Mouse (Mus musculus): ENCODE measurements at regions not wholly inside any gene's neighbourhood (a gene's known extent, or its start where the extent isn't known, plus 50 kb on each side); places are given as distances from the start of the nearest gene placed in this dataset.

DNA sequence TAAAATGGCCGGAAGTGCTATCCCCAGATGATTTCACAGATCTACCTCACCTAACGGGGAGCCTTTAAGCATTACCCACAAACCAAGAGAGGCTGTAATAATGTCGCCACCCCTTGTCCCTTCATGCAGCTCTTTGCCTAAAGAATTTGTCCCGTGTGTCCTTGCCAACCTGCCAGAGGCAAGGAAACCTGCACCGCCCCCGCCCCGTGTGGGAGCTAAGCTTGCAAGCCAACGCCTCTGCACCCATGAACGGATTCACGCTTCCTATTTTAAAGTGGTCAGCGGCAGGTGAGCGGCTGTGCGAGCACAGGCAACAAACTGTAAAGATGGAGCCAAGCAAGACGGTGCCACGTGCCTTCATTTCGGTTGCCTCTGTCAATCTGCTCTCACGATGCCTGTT, 63.1 kb downstream of the Gm11011 start:
- no peak for DNase-seq (ENCODE audit: low spot score)

DNA sequence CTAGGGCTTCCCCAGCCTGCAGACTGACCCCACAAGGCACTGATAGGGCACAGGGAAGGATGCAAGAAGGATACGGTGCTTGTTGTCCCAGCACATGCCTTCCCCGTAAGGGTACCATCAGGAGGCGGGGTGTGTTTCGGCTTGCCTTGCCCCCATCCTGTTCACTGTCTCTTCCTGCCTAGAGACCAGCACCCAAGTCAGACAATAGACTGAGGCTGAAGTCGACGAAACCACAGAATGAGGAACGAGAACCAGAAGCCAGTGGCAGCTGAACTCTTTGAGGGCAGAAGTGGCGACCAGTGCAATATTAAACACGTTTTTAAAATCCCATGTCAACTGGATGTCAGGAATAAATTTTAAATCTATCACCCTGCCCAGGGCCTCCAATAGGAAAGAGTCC, 67.6 kb downstream of the Gm11011 start:
- no peak for DNase-seq (ENCODE audit: low spot score)

DNA sequence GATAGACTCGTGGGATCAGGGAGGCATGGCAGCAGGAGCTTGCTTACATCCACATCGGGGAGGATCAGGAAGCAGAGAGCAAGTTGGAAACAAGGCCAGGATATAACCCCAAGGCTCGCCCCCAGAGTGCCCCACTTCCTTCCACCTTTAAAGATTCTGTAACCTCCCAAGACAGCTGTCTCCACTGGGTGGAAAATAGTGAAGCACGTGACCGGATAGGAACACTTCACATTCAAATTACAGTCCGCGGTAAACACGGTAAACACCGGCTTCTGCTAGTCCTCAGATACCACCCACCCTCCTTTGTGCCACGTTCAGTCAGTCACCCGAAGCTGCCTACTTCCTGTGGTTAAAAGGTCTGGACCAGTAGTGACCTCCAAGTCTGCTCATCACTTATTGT, 72.2 kb downstream of the Gm11011 start:
- no peak for DNase-seq (ENCODE audit: low spot score)

DNA sequence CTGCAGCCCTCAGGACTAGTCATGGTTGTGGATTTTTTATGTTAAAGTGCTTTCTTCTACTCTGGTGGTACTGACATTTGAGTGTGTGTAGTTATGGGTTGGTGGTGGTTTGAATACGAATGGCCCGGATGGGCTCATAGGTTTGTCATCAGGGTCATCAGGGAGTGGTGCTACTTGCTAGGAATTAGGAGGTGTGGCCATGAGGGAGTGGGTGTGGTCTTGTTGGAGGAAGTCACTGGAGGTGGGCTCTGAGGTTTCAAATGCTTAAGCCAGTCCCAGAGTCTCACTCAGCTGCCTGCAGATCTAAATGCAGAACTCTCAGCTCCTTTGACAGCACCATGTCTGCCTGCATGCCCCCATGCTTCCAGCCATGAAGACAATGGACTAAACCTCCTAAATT, 76.8 kb downstream of the Gm11011 start:
- DNase-seq (ENCODE audit: low spot score) = no peak

DNA sequence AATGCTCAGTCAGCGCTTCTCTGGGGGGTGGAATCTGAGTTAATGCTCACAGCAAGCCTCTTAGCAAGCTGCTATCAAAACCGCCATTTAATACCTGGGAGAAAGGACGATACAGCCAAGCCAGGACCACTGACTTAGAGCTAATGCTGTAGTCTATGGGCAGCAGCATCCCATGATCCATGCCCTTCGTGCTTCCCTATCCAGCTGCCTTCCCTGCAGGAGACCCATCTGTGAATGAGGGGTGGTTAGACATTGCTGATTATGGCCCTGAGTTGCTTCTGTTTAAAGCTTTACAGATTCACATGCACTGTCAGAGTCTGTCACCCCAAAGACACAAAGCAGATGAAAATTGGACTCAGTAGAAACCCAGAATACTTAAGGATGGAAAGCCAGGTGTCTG, 78.1 kb downstream of the Gm11011 start:
- DNase-seq (ENCODE audit: low spot score) = no peak

DNA sequence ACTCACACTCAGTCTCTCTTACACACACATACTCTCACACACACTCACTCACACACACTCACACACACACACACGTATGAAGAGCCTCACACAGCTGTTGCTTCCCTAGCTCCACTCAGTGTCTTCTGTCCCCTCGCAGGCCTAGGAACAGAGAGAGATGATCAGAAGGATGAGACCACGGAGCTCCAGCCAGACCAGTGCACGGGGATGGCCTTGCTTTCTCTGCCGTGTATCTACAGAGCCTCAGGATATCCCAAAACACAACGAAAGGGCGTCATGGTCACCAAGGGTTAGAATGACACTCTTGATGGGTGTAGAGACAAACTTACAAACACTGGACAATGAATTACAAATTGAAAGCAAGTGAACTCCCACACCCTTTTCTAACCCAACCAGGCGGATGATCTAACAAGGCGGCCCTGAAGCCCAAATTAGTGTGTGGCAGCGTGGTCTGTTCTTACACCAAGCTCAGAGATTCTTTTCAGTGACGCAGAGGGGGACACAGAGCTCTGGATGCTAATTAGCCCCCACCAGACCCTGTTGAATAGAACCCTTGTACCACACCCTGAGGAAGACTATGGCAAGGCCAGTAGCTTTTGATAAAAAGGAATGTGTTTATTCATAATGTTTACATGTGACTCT, 83.0 kb downstream of the Gm11011 start:
- no peak for DNase-seq (ENCODE audit: low spot score)

DNA sequence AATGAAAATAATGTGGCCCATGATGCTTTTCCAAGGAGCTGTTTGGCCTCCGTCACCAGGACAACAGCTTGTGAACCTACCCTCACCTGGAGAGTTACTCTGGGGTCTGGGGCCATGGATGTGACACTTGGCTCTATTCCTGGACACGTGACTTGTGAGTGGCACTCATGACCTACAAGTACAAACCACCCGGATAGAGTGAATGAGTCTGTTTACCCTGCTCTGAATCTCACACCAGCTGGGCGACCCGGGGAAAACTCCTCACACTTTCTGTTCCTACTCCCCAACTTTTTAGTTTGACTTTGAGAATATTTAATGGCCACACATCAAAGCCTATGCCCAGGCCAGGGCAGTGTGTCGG, 84.0 kb downstream of the Gm11011 start:
- DNase-seq (ENCODE audit: low spot score) = no peak

DNA sequence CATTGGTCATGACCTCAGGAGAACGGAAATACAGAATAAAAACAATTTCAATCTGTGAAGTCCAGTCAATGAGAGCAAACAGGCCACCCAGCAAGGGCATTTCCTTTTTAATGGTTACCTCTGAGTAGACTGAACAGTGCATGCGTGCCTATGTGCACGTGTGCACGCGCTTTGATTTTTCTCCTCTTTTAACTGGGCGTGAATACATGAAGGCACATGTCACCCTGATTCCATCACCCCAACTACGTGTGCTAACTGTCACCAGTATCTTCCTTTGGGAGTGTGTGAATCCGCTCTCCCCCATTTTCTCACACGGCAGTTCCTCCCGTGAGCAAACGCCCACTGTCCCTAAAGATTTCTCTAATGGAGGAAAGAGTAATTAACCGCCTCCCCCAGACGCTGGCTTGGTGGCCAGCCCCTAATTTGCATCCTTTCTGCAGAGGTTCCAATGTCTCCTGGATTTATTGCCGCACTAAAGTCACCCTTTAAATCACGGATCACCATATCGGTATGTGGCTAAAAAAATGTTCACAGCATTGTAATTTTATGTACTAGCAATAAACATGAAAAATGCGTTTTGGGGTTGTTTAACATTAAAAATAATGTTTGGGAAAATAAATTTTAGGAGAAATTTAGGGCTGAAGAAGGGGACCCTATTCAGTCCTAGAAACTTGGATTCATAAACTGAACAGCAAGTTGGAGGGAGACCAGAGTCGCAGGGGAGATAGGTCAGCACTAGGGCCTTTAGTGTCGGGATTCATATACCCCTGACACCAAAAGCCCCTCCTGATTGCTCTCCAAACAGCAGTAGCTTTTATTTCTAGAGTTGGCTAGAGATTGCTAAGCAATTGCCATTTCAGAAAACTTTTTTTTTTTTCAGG, 84.6 kb downstream of the Gm11011 start:
- DNase-seq (ENCODE audit: low spot score) = no peak

DNA sequence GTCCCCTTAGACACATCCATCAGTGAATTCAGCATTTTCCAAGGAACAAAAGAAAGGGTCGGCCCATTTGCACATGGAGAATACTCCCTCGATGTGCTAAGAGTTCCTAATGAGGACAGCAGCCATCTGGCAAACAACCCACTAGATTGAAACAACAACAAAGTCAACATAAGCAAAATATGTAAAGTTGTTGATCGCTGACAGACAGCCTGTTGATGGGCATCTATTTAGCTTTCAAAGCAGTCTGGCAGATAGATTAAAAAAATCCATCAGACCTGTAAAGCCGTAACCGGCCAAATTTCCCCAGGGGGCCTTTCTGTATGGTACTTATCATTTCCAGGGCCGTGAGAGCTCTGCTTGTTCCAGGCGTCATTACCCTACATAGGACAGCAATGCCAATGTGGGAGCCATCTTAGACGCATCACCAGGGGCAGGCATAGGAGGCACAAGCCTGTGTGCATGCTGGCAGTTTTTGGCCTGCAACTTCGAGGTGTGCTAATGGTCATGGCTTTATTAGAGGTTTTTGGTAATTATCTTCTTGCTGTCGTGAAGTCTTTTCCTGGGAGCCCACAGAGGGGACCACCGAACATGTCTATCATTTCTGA, 85.7 kb downstream of the Gm11011 start:
- no peak for DNase-seq (ENCODE audit: low spot score)

DNA sequence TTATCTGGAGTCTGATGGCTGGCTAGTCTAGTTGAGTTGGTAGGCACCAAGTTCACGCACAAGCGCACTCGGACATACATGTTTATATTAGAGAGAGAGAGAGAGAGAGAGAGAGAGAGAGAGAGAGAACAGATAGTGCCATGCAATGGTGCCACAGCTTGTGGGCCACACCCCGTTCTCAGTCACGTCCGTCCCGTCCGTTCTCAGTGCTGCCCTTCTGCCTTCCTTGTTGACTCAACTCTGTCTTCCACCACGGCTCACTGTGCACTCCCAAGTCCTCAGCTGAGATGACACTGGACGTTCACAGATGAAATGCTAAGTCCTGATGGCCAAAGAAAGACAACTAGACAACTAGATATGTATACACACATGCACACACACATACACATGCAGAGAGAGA, 92.2 kb downstream of the Gm11011 start:
- no peak for DNase-seq (ENCODE audit: low spot score)

DNA sequence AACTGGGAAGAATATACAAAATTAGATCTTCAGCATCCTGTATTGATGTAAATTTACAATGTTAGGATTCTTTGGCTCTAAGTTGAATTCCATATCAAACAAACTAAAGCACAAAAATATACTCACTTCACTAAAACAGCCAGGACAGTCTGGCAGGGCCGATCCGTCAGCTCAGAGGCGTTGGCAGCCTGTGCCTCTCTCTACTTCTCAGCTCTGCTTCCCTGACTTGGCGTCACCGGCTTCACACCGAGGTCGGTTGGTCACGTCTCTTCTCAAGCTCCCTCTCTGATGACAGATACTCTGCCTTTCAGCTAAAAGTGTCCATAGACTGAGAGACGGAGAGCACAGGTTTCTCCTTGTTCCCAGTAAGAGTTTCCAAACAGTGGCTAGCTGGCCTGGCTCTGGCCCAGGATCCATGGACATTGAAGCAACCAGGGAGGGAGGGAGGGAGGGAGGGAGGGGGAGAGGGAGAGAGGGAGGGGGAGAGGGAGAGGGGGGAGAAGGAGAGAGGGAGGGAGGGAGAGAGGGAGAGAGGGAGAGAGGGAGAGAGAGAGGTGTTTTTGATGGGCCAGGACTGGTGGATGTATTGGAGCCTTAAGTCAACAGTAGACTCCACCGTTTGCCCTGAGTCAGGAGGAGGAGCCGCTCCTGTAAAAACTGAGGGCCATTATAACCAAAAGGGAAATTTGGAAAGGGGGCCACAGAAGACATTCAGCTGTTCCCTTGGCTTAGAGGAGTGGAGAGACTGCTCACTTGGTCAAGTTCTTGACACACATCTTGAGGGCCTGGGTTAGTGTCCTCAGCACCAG, 92.8 kb downstream of the Gm11011 start:
- no peak for DNase-seq (ENCODE audit: low spot score)

DNA sequence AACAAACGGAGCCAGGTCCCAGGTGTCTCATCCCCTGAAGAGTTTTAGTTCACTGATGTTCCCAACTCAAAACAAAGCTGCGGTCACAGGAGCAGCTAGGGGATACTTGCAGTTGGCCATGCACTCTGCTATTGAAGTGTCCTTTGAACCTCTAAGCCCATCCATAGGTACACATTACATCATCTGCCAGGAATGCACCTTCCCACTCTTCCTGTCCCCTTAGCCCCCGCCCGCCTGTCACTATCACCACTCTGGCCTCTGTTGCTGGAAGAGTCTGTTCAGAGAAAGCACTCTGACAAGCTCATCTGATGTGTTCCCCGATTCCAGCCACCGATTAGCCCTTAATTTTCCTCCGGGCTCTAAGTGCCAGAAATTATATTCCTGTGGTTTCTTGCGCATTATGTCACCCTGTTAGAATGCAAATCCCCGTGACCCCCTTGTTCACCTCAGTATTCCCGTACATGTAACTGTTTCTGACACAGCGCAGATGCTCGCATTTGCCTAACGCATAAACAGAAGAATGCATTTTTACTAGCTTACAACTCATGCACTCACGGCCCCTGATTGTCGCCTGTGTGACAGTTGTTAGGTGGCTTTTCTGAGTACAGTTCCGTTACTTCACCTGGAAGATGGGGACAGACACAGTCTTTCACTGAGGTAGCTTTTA, 93.8 kb downstream of the Gm11011 start:
- no peak for DNase-seq (ENCODE audit: low spot score)

DNA sequence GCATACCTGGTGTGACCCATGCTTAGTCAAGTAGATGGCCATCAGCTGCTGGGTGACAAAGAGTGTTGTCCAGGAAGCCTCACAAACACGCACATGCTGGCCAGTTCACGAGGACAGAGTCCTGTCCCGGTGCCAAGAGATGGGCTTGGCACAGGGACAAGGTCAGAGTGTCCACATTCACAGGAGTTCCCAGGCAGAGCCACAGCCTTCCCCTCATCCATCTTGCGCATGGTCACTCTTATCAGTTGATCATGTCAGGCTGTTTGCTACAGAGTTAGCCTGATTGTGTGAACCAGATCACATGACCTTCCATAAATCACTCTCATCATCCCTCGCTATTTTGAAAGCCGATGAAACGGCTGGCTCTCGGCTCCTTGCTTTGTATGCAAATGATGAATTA, 103.6 kb downstream of the Gm11011 start:
- DNase-seq (ENCODE audit: low spot score) = peak; percentile 75

DNA sequence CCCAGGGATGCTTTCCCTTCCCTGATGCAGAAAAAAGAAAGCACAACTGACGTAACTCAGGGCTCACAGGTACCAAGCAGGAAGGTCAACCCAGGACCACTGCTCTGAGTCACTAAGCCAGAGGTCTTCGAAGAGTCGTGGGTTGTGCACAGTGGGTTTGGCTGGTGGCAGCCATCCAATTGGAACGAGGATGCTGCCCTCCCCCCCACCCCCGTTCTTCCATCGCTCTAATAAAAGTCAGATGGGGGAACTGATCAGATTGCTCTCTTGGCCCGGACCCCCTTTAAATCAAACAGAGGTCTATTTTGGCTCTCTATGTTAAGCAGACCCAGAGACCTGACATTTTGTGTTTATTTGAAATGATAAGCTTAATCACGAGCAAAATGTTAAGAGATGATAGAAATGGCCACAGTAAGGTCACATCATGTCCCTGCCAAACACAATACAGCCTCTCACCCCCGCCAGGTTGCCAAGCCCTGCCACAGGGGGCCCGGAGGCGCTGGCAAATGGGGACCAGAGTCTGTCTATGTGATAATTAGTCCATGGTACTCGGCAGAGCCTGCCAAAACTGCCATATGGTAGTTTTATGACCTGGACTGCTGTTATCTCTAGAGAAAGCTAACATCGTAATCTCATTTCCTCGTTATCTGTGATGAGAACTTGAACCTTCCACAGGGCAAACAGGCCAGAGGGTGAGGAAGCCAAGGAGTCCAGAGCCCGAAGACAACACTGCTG, 105.6 kb downstream of the Gm11011 start:
- DNase-seq (ENCODE audit: low spot score) = peak; percentile 11

DNA sequence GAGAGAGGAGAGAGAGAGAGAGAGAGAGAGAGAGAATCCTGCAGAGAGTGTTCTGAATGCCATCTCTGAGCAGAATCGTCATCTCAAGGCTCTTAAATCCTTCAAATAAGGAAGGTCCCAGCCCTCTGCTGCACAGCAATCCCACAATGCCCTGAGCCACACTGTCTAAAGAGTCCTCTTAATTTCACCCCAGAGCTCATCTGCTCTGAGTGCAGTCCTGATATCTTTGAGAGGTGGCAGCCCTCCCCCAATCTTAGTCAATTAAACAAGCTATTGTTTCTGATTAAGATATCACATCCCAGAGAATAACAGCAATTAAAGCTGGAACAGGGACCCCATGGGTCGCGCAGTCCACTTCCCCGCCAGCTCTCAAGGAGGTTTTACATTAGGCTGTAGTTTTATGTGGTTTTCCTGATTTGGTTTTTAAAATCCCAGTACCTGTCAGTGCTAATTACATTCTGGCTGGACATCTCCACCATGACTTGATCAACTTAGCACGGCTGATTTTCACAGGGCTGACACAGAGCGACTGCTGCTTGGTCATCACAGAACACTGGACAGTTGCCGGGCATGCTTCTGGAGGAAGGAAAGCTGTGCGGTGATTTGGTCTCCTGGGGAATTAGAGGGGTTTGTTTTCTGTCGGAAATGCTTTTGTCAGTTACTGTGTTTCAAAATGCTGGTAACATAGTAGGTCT, 113.0 kb downstream of the Gm11011 start:
- DNase-seq (ENCODE audit: low spot score) = no peak

DNA sequence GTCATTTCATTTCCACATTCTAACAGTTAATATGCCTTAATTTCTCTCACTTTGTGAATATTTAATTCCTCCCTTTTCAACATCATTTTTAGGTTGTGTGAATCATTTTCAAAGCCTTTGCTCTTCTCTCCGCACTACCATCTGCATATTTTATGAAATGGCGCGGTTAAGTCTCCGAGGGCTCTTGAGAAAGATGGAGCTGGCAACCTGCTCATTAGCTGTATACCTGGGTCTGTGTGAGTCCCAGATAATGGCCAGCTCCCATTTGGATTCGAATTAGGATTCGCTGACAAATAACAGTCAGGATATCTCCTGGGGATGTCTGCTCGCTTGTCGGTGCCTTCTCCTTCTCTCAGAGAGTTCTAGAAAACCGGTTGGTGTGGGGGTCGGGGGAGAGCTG, 118.0 kb downstream of the Gm11011 start:
- no peak for DNase-seq (ENCODE audit: low spot score)

DNA sequence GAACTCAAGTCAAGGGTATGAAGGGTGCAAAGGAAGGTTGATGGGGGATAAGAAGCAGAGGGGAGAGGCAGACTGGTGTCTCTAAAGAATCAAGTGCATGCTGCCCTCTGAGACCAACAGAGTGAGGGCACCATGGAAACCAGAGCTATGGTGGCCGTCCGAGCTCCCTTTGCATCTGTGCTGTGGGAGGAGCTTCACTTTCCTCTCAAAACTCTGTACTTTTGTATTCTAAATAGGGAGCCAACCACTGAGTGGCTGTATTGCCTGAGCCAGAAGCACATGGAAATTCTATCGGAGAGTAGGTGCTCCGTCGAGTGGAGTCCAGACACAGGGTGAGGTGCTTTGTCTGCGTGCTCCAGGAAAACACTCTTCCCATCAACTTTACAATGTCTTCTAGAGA, 119.9 kb downstream of the Gm11011 start:
- DNase-seq (ENCODE audit: low spot score) = no peak

DNA sequence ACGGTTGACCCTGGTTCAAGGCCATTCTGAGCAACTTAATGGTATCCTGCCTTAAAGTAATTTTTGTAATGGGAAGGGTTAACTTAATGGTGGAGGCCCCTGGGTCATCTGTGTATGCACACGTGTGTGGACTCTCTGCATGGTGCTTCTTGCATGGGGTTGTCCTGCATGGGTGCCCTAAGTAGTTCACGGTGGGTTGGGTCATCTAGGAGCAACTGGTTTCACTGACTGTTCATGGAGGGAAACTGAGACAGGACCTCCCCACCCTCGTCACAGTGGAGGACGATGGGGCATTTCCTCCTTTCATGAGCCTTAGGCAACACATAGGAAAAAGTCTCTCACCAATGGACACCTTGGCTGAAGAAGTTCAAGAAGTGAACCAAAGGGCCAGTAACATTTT, 123.4 kb downstream of the Gm11011 start:
- DNase-seq (ENCODE audit: low spot score) = no peak

DNA sequence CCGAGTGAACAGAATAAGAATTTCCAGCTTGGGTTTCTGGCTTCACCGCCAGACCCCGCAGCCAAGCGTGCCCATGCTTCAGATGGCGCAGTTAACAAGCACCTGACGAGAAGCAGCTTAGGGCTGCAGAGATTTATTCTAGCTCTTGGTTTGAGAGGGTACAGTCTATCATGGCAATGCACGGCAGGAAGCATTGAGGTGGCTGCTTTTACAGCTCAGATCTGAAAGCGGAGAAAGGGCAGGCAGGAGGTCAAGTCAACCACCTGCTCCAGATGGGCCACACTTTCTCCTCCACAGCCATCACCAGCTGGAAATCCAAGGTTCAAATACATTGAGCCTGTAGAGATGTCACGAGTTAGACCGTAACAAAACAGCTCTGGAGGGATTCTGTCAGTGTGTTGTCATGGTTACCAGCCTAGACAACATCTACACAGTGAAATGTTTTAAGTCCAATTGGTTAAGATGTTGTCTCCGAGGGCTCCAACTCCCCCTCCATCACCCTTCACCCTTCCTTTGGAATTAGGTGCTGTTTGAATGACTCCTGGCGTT, 126.0 kb downstream of the Gm11011 start:
- DNase-seq (ENCODE audit: low spot score) = no peak

DNA sequence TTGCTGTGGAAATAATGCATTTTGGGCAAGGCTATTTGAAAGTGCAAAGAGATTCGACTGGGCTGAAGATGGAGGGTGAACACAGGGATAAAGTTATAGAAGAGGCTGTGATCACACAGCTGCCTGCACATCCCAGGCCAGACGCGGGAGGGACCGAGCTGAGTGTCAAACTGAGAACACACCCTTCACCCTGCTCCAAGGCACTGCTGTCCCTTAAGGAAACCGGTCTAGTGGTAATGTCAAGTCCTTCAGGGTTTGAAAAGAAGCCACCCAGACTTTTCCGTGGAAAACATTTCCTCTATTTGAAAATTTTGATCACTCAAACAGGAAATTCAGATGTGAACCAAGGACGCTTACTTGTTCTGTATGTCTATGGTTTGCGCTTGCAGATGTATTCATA, 134.6 kb downstream of the Gm11011 start:
- DNase-seq (ENCODE audit: low spot score) = no peak
